Mouse (Mus musculus): ENCODE measurements around the gene Top1. TPM values are rescaled to one million over a fixed set of nuclear protein-coding genes. Genes with fewer than 3 reads are reported as not detected.

Top1 gene
- polyA plus RNA-seq, 1 experiment from 2014 or later, result 103 TPM

- Histone ChIP-seq H3K27ac (no peak overlapping the region), H3K4me3 (ENCODE audit: inconsistent target) (no peak overlapping the region), H3K36me3 (ENCODE audit: inconsistent target) (no peaks in the 10 kb centered on the region), H3K79me2 (ENCODE audit: inconsistent target) (no peaks in the 10 kb centered on the region)
- WGBS (ENCODE audit: missing documents), result 100% methylated on average over 3 of the region's 3 CpGs
Observed at GRCm38 (mm10) chr2:160734331-160734730, 88.6 kb downstream of the Top1 start.

GRCm38 (mm10) chr2:160735706-160736310, 90.1 kb downstream of the Top1 start:
- Histone ChIP-seq H3K27ac (no peak overlapping the region), H3K4me3 (ENCODE audit: inconsistent target) (no peak overlapping the region), H3K79me2 (ENCODE audit: inconsistent target) (no peaks in the 10 kb centered on the region), H3K36me3 (ENCODE audit: inconsistent target) (no peaks in the 10 kb centered on the region)
- 92% methylated on average over 5 of the region's 5 CpGs for WGBS (ENCODE audit: missing documents)

- no peaks in the 10 kb centered on the region for H3K36me3 ChIP-seq (ENCODE audit: inconsistent target)
- 100% methylated on average over 3 of the region's 3 CpGs for WGBS (ENCODE audit: missing documents)
Observed at GRCm38 (mm10) chr2:160736466-160736865, 90.8 kb downstream of the Top1 start.

GRCm38 (mm10) chr2:160738354-160738753, 92.7 kb downstream of the Top1 start:
- 84% methylated on average over 5 of the region's 5 CpGs for WGBS (ENCODE audit: missing documents)
- Histone ChIP-seq H3K36me3 (ENCODE audit: inconsistent target) (no peaks in the 10 kb centered on the region), H3K4me3 (ENCODE audit: inconsistent target) (no peak overlapping the region), H3K79me2 (ENCODE audit: inconsistent target) (no peaks in the 10 kb centered on the region), H3K27ac (no peak overlapping the region)

More at GRCm38 (mm10) chr2:160736466-160736865, 90.8 kb downstream of the Top1 start:
- Histone ChIP-seq H3K4me3 (ENCODE audit: inconsistent target) (no peak overlapping the region), H3K79me2 (ENCODE audit: inconsistent target) (no peaks in the 10 kb centered on the region), H3K27ac (no peak overlapping the region)

GRCm38 (mm10) chr2:160739647-160740356, 94.1 kb downstream of the Top1 start:
- no peak overlapping the region for H3K27ac ChIP-seq

GRCm38 (mm10) chr2:160740521-160741156, 95.0 kb downstream of the Top1 start:
- WGBS (ENCODE audit: missing documents), result 61% methylated on average over 11 of the region's 11 CpGs

More at GRCm38 (mm10) chr2:160739647-160740356, 94.1 kb downstream of the Top1 start:
- Histone ChIP-seq H3K36me3 (ENCODE audit: inconsistent target) (no peaks in the 10 kb centered on the region), H3K79me2 (ENCODE audit: inconsistent target) (no peaks in the 10 kb centered on the region), H3K4me3 (ENCODE audit: inconsistent target) (no peak overlapping the region)
- WGBS (ENCODE audit: missing documents), result 88% methylated on average over 2 of the region's 2 CpGs

GRCm38 (mm10) chr2:160741580-160741979, 95.9 kb downstream of the Top1 start:
- Histone ChIP-seq H3K79me2 (ENCODE audit: inconsistent target) (no peaks in the 10 kb centered on the region), H3K27ac (no peak overlapping the region), H3K36me3 (ENCODE audit: inconsistent target) (no peaks in the 10 kb centered on the region), H3K4me3 (ENCODE audit: inconsistent target) (no peak overlapping the region)
- WGBS (ENCODE audit: missing documents), result 20% methylated on average over 2 of the region's 3 CpGs

More at GRCm38 (mm10) chr2:160740521-160741156, 95.0 kb downstream of the Top1 start:
- Histone ChIP-seq H3K27ac (no peak overlapping the region), H3K36me3 (ENCODE audit: inconsistent target) (no peaks in the 10 kb centered on the region), H3K79me2 (ENCODE audit: inconsistent target) (no peaks in the 10 kb centered on the region), H3K4me3 (ENCODE audit: inconsistent target) (no peak overlapping the region)

- Histone ChIP-seq H3K79me2 (ENCODE audit: inconsistent target) (no peaks in the 10 kb centered on the region), H3K4me3 (ENCODE audit: inconsistent target) (no peak overlapping the region), H3K36me3 (ENCODE audit: inconsistent target) (no peaks in the 10 kb centered on the region), H3K27ac (no peak overlapping the region)
- WGBS (ENCODE audit: missing documents), result 44% methylated on average over 1 of the region's 1 CpGs
Observed at GRCm38 (mm10) chr2:160742161-160742609, 96.5 kb downstream of the Top1 start.

- Histone ChIP-seq H3K36me3 (ENCODE audit: inconsistent target) (no peaks in the 10 kb centered on the region), H3K27ac (no peak overlapping the region), H3K4me3 (ENCODE audit: inconsistent target) (no peak overlapping the region), H3K79me2 (ENCODE audit: inconsistent target) (no peaks in the 10 kb centered on the region)
- 73% methylated on average over 7 of the region's 7 CpGs for WGBS (ENCODE audit: missing documents)
Observed at GRCm38 (mm10) chr2:160744040-160744822, 98.5 kb downstream of the Top1 start.

GRCm38 (mm10) chr2:160744823-160745210, 99.1 kb downstream of the Top1 start:
- 62% methylated on average over 5 of the region's 5 CpGs for WGBS (ENCODE audit: missing documents)
- H3K27ac ChIP-seq, result no peak overlapping the region
- no peak overlapping the region for H3K4me3 ChIP-seq (ENCODE audit: inconsistent target)
- H3K79me2 ChIP-seq (ENCODE audit: inconsistent target), result no peaks in the 10 kb centered on the region
- no peaks in the 10 kb centered on the region for H3K36me3 ChIP-seq (ENCODE audit: inconsistent target)

- Histone ChIP-seq H3K27ac (no peak overlapping the region), H3K4me3 (ENCODE audit: inconsistent target) (no peak overlapping the region), H3K36me3 (ENCODE audit: inconsistent target) (no peaks in the 10 kb centered on the region), H3K79me2 (ENCODE audit: inconsistent target) (no peaks in the 10 kb centered on the region)
- WGBS (ENCODE audit: missing documents), result 80% methylated on average over 1 of the region's 1 CpGs
Observed at GRCm38 (mm10) chr2:160745497-160745896, 99.8 kb downstream of the Top1 start.

- Histone ChIP-seq H3K27ac (no peak overlapping the region), H3K36me3 (ENCODE audit: inconsistent target) (no peaks in the 10 kb centered on the region), H3K4me3 (ENCODE audit: inconsistent target) (no peak overlapping the region), H3K79me2 (ENCODE audit: inconsistent target) (no peaks in the 10 kb centered on the region)
- WGBS (ENCODE audit: missing documents), result 90% methylated on average over 4 of the region's 5 CpGs
Observed at GRCm38 (mm10) chr2:160746637-160747036, 100.9 kb downstream of the Top1 start.

GRCm38 (mm10) chr2:160747075-160747474, 101.4 kb downstream of the Top1 start:
- peaks cover 1% of the 10 kb centered on the region; the same call in 1 of the 2 replicates for H3K36me3 ChIP-seq (ENCODE audit: inconsistent target)

GRCm38 (mm10) chr2:160756583-160757203, 111.0 kb downstream of the Top1 start:
- H3K27ac ChIP-seq, result no peak overlapping the region
- WGBS (ENCODE audit: missing documents), result 78% methylated on average over 6 of the region's 6 CpGs
- H3K4me3 ChIP-seq (ENCODE audit: inconsistent target), result no peak overlapping the region
- H3K79me2 ChIP-seq (ENCODE audit: inconsistent target), result no peaks in the 10 kb centered on the region
- H3K36me3 ChIP-seq (ENCODE audit: inconsistent target), result peaks cover 12% of the 10 kb centered on the region; the same call in 1 of the 2 replicates

More at GRCm38 (mm10) chr2:160747075-160747474, 101.4 kb downstream of the Top1 start:
- Histone ChIP-seq H3K79me2 (ENCODE audit: inconsistent target) (no peaks in the 10 kb centered on the region), H3K4me3 (ENCODE audit: inconsistent target) (no peak overlapping the region), H3K27ac (no peak overlapping the region)
- 88% methylated on average over 10 of the region's 10 CpGs for WGBS (ENCODE audit: missing documents)
